Mouse (Mus musculus): ENCODE measurements at regions not wholly inside any gene's neighbourhood (a gene's known extent, or its start where the extent isn't known, plus 50 kb on each side); places are given as distances from the start of the nearest gene placed in this dataset.

DNA sequence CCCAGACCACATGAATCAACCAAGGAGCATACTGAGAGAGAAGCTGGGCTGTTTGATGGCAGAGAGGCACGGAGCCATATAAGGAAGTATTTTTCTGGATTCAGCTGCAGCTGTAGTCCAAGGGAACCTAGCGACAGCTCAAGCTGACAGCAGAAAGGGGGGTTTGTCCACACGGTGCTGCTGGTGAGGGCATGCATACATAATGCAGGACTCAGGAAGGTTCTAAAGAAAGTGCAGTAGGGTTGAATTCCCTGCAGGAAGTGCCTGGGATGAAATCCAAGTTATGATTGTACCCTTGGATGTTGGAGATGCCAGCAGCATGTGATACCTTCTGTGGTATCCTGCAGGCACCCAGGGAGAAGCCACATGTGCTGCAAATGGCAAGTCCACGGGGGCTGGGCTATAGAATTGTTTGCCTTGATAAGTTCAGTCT, 381.7 kb upstream of the Camk1g start:
- TF ChIP-seq TAL1 (conservative IDR thresholded peaks at IDR 0.05; ENCODE audit: low read depth, low read length) (no peak), CTCF (IDR thresholded peaks at IDR 0.05; ENCODE audit: low read depth, low read length) (no peak)
